Mouse (Mus musculus): Measurements from ENCODE around the gene Gm49601. TPM values are rescaled to one million over a fixed set of nuclear protein-coding genes. Genes with fewer than 3 reads are reported as not detected.
A peak's percentile ranks its signal among the peaks of the same experiment; 100 is the strongest.

Gm49601 gene
- polyA plus RNA-seq, 1 experiment = 20.1 TPM

GRCm38 (mm10) chr16:18593930-18594329, 32.3 kb downstream of the Gm49601 start:
- H3K4me1 ChIP-seq (ENCODE audit: control insufficient read depth, insufficient read depth, low read length) = no peaks in the 10 kb centered on the region; the same call in 1 of the 2 replicates
- no peak overlapping the region for H3K4me3 ChIP-seq (ENCODE audit: insufficient read depth, low read length)
- no peak overlapping the region for H3K27ac ChIP-seq (ENCODE audit: insufficient read depth, low read length)
- no peak for TF ChIP-seq POLR2A (IDR thresholded peaks at IDR 0.05; ENCODE audit: low read depth, low read length)
- TF ChIP-seq CTCF (IDR thresholded peaks at IDR 0.05; ENCODE audit: borderline replicate concordance, insufficient read depth, low read length) = no peak

DNA sequence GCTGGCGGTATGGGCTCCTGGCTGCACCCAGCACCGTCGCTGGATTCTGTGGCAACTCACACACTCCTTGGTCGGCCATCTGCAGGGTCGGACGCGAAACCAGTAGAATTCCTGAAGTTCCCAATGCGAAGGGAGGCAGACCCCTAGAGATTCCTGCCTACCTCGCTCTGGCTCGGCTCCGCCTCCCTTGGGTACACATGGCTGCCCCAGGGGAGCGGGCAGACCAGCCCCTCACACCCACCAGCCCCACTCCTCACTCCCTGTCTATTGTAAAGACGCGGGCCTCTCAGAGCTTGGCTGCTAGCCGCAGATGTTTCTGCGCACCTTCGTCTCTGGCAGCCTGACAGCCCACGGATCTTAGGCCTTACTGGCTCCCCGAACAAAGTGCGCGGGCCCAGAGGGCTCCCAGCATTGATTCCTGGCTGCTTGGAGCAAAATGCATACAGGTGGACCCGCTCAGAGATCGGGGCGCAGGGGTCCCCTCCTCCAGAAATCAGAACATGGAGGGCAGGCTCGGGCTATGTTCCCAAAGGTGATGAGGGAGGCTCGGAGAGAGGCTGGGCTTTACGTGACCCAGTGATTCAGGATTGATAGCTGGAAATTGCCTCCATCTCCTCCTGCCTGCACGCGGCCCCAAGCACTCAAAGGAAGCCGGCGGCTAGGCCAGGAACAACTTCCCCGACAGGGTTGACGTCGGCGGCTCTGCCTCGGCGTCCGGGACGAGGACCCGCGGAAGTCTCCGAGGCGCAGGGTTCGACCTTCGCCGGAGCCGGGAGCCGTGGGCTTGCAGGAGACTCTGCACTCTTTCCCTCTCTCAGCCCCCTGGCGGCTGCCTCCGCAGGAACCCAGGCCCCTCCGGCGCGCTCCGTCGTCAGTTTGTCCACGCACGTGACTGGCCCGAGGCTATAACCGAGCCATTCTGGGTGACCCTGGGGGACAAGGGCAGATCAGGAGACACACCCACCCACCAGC, 34.9 kb downstream of the Gm49601 start:
- Histone ChIP-seq H3K4me3 (ENCODE audit: insufficient read depth, low read length) (no peak overlapping the region), H3K4me1 (ENCODE audit: control insufficient read depth, insufficient read depth, low read length) (no peaks in the 10 kb centered on the region; the same call in 1 of the 2 replicates), H3K27ac (ENCODE audit: insufficient read depth, low read length) (no peak overlapping the region)
- TF ChIP-seq CTCF (IDR thresholded peaks at IDR 0.05; ENCODE audit: borderline replicate concordance, insufficient read depth, low read length) (no peak), POLR2A (IDR thresholded peaks at IDR 0.05; ENCODE audit: low read depth, low read length) (no peak)

DNA sequence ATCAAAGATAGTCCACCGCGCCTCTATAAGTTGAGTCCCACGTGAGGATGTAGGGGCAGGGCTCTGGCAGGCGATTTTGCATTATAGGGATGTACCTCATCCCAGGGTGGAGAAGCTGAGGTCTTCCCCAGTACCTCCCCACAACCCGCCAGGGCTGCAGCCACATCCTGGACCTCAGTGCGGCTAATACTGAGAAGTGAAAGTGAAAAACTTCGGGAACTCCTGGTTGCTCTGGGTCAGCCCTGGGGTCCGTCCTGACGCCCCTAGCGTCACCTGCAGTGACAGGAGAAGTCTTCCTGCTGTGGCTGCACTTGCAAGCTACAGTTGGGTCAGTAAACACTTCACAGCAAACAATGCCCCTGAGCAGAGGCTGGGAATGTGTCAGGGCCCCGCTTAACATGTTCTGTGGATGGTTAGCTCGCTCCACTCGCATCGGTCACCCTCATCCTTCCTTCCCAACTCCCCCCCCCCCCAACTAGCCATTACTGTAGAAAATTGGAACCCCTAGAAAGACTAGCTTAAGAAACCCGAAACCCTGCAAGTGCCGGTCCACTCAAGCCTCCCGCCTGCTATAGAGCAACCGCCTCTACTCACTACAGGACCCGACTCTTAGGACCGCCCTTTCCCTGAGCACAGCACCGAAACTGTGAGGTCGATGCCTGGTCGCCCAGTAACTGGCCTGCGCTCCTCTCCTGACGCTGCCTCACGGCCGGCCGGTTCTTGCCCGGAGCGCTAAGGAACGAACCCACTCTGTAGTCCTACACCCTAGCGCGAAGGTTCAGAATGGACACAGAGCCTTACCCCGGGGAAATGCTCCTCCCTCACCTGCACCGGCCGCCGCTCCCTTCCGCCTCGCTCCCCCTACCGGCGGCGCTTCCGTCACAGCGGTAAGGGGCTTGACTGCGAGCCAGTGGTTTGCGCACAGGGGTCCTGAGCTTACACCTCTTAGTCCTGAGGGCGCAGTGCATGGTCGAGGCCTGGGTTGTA, 36.1 kb downstream of the Gm49601 start, which contains the start of gene Tbx1:
TSS of gene Tbx1 (minus strand) at position 868 of the 987 bp plus-strand sequence.
- Histone ChIP-seq H3K27ac (ENCODE audit: insufficient read depth, low read length) (no peak within 1 kb of the TSS), H3K4me1 (ENCODE audit: control insufficient read depth, insufficient read depth, low read length) (no peaks in the 10 kb centered on the region; the same call in 1 of the 2 replicates), H3K4me3 (ENCODE audit: insufficient read depth, low read length) (no peak within 1 kb of the TSS; the same call in 1 of the 2 replicates)
- TF ChIP-seq CTCF (IDR thresholded peaks at IDR 0.05; ENCODE audit: borderline replicate concordance, insufficient read depth, low read length) (0 out of 2 replicates have a peak, but pooled peaks have one; percentile 20), POLR2A (IDR thresholded peaks at IDR 0.05; ENCODE audit: low read depth, low read length) (no peak)

DNA sequence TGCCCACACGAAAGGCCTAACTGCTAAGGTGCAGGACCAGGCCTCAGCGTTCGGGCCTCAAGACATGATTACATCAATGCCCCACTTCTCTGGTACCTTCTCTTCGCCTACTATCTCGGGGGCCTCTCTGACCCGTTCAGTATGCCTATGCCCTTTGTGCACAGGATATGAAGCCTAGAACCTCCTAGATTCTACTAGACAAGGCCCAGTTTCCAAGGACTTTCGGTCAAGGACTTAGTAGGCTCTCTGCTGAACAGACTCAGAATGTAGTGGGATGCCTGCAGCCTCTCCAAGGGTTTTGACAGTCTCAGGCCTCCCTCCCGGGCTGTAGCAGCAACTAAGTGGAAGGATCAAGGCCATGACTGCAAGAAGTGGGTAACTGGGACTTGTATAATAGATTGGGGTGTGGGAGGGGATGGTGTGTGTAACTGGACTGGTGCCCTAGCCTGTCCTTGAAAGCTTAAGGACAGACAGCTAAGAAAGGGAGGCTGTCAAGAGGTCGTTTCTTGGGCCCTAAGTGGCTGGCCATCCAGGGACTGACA, 37.1 kb downstream of the Gm49601 start:
- Histone ChIP-seq H3K4me1 (ENCODE audit: control insufficient read depth, insufficient read depth, low read length) (no peaks in the 10 kb centered on the region; the same call in 1 of the 2 replicates), H3K4me3 (ENCODE audit: insufficient read depth, low read length) (no peak overlapping the region), H3K27ac (ENCODE audit: insufficient read depth, low read length) (no peak overlapping the region)
- TF ChIP-seq CTCF (IDR thresholded peaks at IDR 0.05; ENCODE audit: borderline replicate concordance, insufficient read depth, low read length) = no peak
- no peak for TF ChIP-seq POLR2A (IDR thresholded peaks at IDR 0.05; ENCODE audit: low read depth, low read length)

GRCm38 (mm10) chr16:18588738-18589055, 37.5 kb downstream of the Gm49601 start:
- no peaks in the 10 kb centered on the region; the same call in 1 of the 2 replicates for H3K4me1 ChIP-seq (ENCODE audit: control insufficient read depth, insufficient read depth, low read length)
- no peak overlapping the region for H3K4me3 ChIP-seq (ENCODE audit: insufficient read depth, low read length)
- no peak overlapping the region for H3K27ac ChIP-seq (ENCODE audit: insufficient read depth, low read length)
- TF ChIP-seq CTCF (IDR thresholded peaks at IDR 0.05; ENCODE audit: borderline replicate concordance, insufficient read depth, low read length) = no peak

GRCm38 (mm10) chr16:18587847-18588737, 38.1 kb downstream of the Gm49601 start:
- TF ChIP-seq POLR2A (IDR thresholded peaks at IDR 0.05; ENCODE audit: low read depth, low read length) (no peak), CTCF (IDR thresholded peaks at IDR 0.05; ENCODE audit: borderline replicate concordance, insufficient read depth, low read length) (no peak)
- no peak overlapping the region for H3K27ac ChIP-seq (ENCODE audit: insufficient read depth, low read length)
- no peaks in the 10 kb centered on the region; the same call in 1 of the 2 replicates for H3K4me1 ChIP-seq (ENCODE audit: control insufficient read depth, insufficient read depth, low read length)
- H3K4me3 ChIP-seq (ENCODE audit: insufficient read depth, low read length) = no peak overlapping the region

DNA sequence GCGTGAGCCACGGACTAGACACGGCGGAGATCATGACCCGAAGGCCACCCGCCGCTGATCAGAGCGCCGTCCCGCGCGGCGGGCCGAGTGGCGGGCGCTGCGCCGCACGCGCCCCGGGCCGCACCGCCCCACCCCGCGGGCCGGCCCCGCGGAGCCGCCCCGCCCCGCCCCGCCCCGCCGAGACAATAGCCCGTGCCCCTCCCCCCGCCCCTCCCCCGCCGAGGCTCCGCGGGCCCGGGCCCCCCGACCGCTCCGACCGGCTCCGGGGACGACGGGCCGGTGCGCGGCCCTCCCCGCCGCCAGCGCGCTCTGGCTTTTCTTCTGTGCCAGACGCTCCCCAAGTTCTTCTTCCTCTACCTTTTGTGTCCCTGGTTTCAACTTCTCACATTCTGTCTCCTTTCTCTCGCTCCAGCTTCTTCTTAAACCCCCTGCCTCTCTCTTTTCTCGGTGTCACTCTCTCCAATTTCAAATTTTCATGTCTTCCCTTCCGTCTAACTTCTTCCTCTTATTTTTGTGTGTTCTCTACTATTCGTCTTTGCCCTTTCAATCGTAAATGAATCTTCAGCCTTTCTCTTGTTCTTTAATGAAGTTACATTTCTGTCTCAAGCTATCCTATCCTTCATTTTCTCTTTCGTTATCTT, 39.2 kb downstream of the Gm49601 start:
- Histone ChIP-seq H3K4me1 (ENCODE audit: control insufficient read depth, insufficient read depth, low read length) (no peaks in the 10 kb centered on the region; the same call in 1 of the 2 replicates), H3K4me3 (ENCODE audit: insufficient read depth, low read length) (peak overlapping the region; percentile 19; the same call in 1 of the 2 replicates), H3K27ac (ENCODE audit: insufficient read depth, low read length) (no peak overlapping the region)
- TF ChIP-seq POLR2A (IDR thresholded peaks at IDR 0.05; ENCODE audit: low read depth, low read length) (peak; percentile 50; the same call in 1 of the 2 replicates), CTCF (IDR thresholded peaks at IDR 0.05; ENCODE audit: borderline replicate concordance, insufficient read depth, low read length) (no peak)
